Mouse (Mus musculus): ENCODE data around the gene Ptgfrn. TPM values are rescaled to one million over a fixed set of nuclear protein-coding genes. Genes with fewer than 3 reads are reported as not detected.

Ptgfrn gene
- polyA plus RNA-seq, 1 experiment from 2014 or later = 6.6 TPM

DNA sequence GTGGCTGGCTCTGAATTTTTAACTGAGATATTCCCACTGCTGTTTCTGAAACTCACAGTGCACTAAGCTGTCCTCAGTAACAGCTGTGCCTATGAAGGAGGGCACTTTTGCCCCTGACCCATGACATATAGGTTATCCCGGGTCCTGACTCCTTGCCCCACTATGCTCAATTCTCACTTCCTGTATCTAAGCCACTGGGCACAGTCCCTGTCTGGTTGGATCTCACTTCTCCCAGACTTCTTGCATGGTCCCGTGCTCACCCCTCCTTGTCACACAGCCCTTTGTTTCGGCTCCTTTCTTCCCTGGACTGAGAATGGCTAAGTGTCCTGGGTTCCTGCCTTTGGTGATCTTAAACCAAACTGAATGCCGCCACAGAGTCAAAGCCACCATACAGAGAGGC, 115.8 kb downstream of the Ptgfrn start:
- no peaks in the 10 kb centered on the region for H3K36me3 ChIP-seq (ENCODE audit: control insufficient read depth, insufficient read depth, low read length)
- H3K4me1 ChIP-seq (ENCODE audit: control insufficient read depth, insufficient read depth, low read length) = no peaks in the 10 kb centered on the region
- no peaks in the 10 kb centered on the region for H3K27me3 ChIP-seq (ENCODE audit: control insufficient read depth, insufficient read depth, low read length)
- no peak overlapping the region for H3K4me2 ChIP-seq (ENCODE audit: low read depth, severe bottlenecking)
- H3K4me3 ChIP-seq (ENCODE audit: low read depth, low read length) = no peak overlapping the region
- DNase-seq (ENCODE audit: low spot score) = no peak
- H3K9me3 ChIP-seq (ENCODE audit: control insufficient read depth, low read length) = no peaks in the 10 kb centered on the region
- H3K27ac ChIP-seq (replicated peaks; ENCODE audit: low read depth, low read length) = no peak overlapping the region
- WGBS = 83% methylated on average over 4 of the region's 4 CpGs
- H3K9ac ChIP-seq (ENCODE audit: low read length) = no peak overlapping the region
- ATAC-seq (ENCODE audit: insufficient number of reproducible peaks, low FRiP score, low TSS enrichment, low read depth) = no peak

DNA sequence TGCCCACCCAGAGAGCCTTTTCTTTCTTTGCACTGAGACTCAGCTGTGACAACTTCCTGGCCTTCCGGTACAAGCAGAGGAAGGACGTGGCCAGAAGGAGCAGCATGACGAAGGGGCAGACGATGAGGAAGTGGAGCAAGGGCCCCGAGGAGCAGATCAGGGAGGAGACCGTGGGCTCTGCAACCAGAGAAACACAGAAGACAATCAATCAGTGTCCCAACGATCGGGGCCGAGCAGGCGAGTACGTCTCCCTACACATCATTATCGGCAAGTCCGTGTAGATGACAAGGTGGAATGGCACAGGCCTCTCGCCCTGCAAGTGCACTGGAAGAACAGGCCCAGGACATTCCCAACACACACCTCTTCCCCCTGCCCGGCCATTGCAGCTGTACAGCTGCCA, 116.4 kb downstream of the Ptgfrn start:
- no peak for DNase-seq (ENCODE audit: low spot score)
- WGBS = 63% methylated on average over 15 of the region's 15 CpGs
- no peak overlapping the region for H3K9ac ChIP-seq (ENCODE audit: low read length)
- H3K27me3 ChIP-seq (ENCODE audit: control insufficient read depth, insufficient read depth, low read length) = no peaks in the 10 kb centered on the region
- H3K9me3 ChIP-seq (ENCODE audit: control insufficient read depth, low read length) = no peaks in the 10 kb centered on the region
- no peak overlapping the region for H3K4me2 ChIP-seq (ENCODE audit: low read depth, severe bottlenecking)
- ATAC-seq (ENCODE audit: insufficient number of reproducible peaks, low FRiP score, low TSS enrichment, low read depth) = no peak
- H3K36me3 ChIP-seq (ENCODE audit: control insufficient read depth, insufficient read depth, low read length) = no peaks in the 10 kb centered on the region
- H3K4me1 ChIP-seq (ENCODE audit: control insufficient read depth, insufficient read depth, low read length) = no peaks in the 10 kb centered on the region
- H3K4me3 ChIP-seq (ENCODE audit: low read depth, low read length) = no peak overlapping the region
- H3K27ac ChIP-seq (replicated peaks; ENCODE audit: low read depth, low read length) = no peak overlapping the region

DNA sequence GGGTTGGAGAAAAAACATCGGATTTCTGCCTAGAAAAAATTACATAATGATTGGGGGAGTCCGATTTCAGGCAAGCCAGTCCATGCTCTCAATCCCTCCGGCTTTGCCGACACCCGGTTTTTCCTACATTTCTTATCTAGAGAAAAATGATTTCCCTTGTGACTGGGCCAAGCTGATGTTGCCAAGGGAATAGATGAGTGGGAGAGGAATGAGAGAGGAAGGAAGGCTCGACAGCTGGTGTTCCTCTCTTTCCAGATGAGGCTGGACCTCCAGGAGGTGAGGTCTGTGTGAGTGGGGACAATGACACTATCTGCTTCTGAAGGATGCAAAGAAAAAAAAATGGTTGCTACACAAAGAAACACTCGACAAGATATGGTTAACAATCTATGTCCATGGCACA, 116.9 kb downstream of the Ptgfrn start:
- no peaks in the 10 kb centered on the region for H3K4me1 ChIP-seq (ENCODE audit: control insufficient read depth, insufficient read depth, low read length)
- no peaks in the 10 kb centered on the region for H3K9me3 ChIP-seq (ENCODE audit: control insufficient read depth, low read length)
- 85% methylated on average over 7 of the region's 7 CpGs for WGBS
- no peak overlapping the region for H3K27ac ChIP-seq (replicated peaks; ENCODE audit: low read depth, low read length)
- ATAC-seq (ENCODE audit: insufficient number of reproducible peaks, low FRiP score, low TSS enrichment, low read depth) = no peak
- H3K4me2 ChIP-seq (ENCODE audit: low read depth, severe bottlenecking) = no peak overlapping the region
- DNase-seq (ENCODE audit: low spot score) = no peak
- H3K9ac ChIP-seq (ENCODE audit: low read length) = no peak overlapping the region
- no peaks in the 10 kb centered on the region for H3K36me3 ChIP-seq (ENCODE audit: control insufficient read depth, insufficient read depth, low read length)
- H3K4me3 ChIP-seq (ENCODE audit: low read depth, low read length) = no peak overlapping the region
- H3K27me3 ChIP-seq (ENCODE audit: control insufficient read depth, insufficient read depth, low read length) = no peaks in the 10 kb centered on the region

Other genes with a start within 250 kb of the Ptgfrn start
- gene Trim45, start 188.1 kb downstream of the Ptgfrn start, polyA plus RNA-seq (2014; fragmentation: Nextera tagmentation; extraction: Ambion mirVana) = 3.2 and 7.6 TPM in 2 replicates
- gene Ttf2, start 140.6 kb downstream of the Ptgfrn start, polyA plus RNA-seq (2014; fragmentation: Nextera tagmentation; extraction: Ambion mirVana) = 27.2 and 29.2 TPM in 2 replicates
- 0.05 TPM in 1 of 2 replicates, not detected in the other for gene Cd101, start 80.7 kb downstream of the Ptgfrn start, polyA plus RNA-seq (2014; fragmentation: Nextera tagmentation; extraction: Ambion mirVana)
- not detected in 2 replicates for gene Cd2, start 177.7 kb upstream of the Ptgfrn start, polyA plus RNA-seq (2014; fragmentation: Nextera tagmentation; extraction: Ambion mirVana)

Measured in limb, embryonic 11.5 days (tissue).